In genomic region chr2:178546353-178546720, GRCm38 (mm10) we compare ENCODE assay signal across 21 mouse cellular contexts.
A peak's percentile ranks its signal among the peaks of the same experiment; 100 is the strongest.
DNase-seq lines count a peak whose midpoint lies in the region; ATAC-seq and TF ChIP-seq lines count a peak whose summit lies in the region.
"Had no signal": no experiment of that assay in that cellular context is flagged by ENCODE, and none has a peak within 500 bp of the region (broad histone marks: within the 10 kb centered on the region; RNA-seq: fewer than 3 reads in every experiment).

No protein-coding gene starts in this region.

- no peak for TF ChIP-seq CTCF in hindbrain, postnatal 0 days (IDR thresholded peaks at IDR 0.05; ENCODE audit: low read depth)
- no peak for TF ChIP-seq CTCF in spleen, adult 2 months (IDR thresholded peaks at IDR 0.05; ENCODE audit: extremely low read depth, insufficient read depth, insufficient read length, insufficient replicate concordance)
- TF ChIP-seq CTCF in CH12.LX (conservative IDR thresholded peaks at IDR 0.05 in 1 of 2, IDR thresholded peaks at IDR 0.05 in 1 of 2; ENCODE audit: low read depth in 2 of 2, low read length in 2 of 2): no peak
- no peak for TF ChIP-seq CTCF in small intestine, adult 2 months (IDR thresholded peaks at IDR 0.05; ENCODE audit: extremely low read depth, insufficient read length, insufficient replicate concordance, low read depth, low read length)

- no peak for TF ChIP-seq EP300 in CH12.LX (IDR thresholded peaks at IDR 0.05; ENCODE audit: low read length)

- H3K27me3 ChIP-seq in hindbrain, postnatal 0 days (ENCODE audit: insufficient read depth, low read length): no peaks in the 10 kb centered on the region
- H3K27me3 ChIP-seq in hindbrain, embryonic 13.5 days: no peaks in the 10 kb centered on the region
- H3K27me3 ChIP-seq in spleen, adult 2 months (ENCODE audit: control insufficient read depth, insufficient read depth, low read length): no peaks in the 10 kb centered on the region
- no peaks in the 10 kb centered on the region for H3K27me3 ChIP-seq in CH12.LX (replicated peaks)
- no peaks in the 10 kb centered on the region for H3K27me3 ChIP-seq in small intestine, adult 2 months (ENCODE audit: control insufficient read depth, insufficient read depth, low read length)
- H3K27me3 ChIP-seq: embryonic facial prominence, embryonic 13.5 days; forebrain, embryonic 12.5 days; forebrain, embryonic 15.5 days; heart, embryonic 12.5 days had no signal

- no peak for TF ChIP-seq RAD21 in CH12.LX (IDR thresholded peaks at IDR 0.05; ENCODE audit: low read depth, low read length)

- H3K4me3 ChIP-seq in hindbrain, postnatal 0 days (ENCODE audit: low read length): no peak overlapping the region
- no peak overlapping the region for H3K4me3 ChIP-seq in hindbrain, embryonic 13.5 days
- peak overlapping the region; percentile 31; the same call in 1 of the 2 replicates for H3K4me3 ChIP-seq in spleen, adult 2 months (ENCODE audit: extremely low read depth, insufficient read depth, insufficient read length)
- no peak overlapping the region for H3K4me3 ChIP-seq in CH12.LX (replicated peaks in 1 of 3; ENCODE audit: low read depth in 2 of 3, low read length in 2 of 3, poor library complexity in 1 of 3)
- no peak overlapping the region for H3K4me3 ChIP-seq in small intestine, adult 2 months (ENCODE audit: low read depth, low read length)
- H3K4me3 ChIP-seq: embryonic facial prominence, embryonic 10.5 days; embryonic facial prominence, embryonic 13.5 days; erythroblast, embryonic 14.5 days; forebrain, embryonic 12.5 days; forebrain, embryonic 15.5 days; heart, embryonic 12.5 days; heart, embryonic 15.5 days had no signal

- H3K4me1 ChIP-seq in hindbrain, postnatal 0 days (ENCODE audit: insufficient read depth, low read length): peaks cover 4% of the 10 kb centered on the region; the same call in 1 of the 2 replicates
- peaks cover 13% of the 10 kb centered on the region for H3K4me1 ChIP-seq in hindbrain, embryonic 13.5 days (replicated peaks)
- H3K4me1 ChIP-seq in spleen, adult 2 months (ENCODE audit: control insufficient read depth, insufficient read depth, insufficient read length): peaks cover 24% of the 10 kb centered on the region; the same call in 1 of the 2 replicates
- H3K4me1 ChIP-seq in CH12.LX (ENCODE audit: control insufficient read depth in 1 of 2, insufficient read depth in 2 of 2): peaks cover 14 to 44% of the 10 kb centered on the region in 2 experiments
- H3K4me1 ChIP-seq in small intestine, adult 2 months (ENCODE audit: control insufficient read depth, insufficient read depth, insufficient read length, low read length): no peaks in the 10 kb centered on the region
- H3K4me1 ChIP-seq: embryonic facial prominence, embryonic 10.5 days; heart, embryonic 12.5 days; heart, embryonic 15.5 days had no signal

- no peak overlapping the region for H3K9ac ChIP-seq in hindbrain, postnatal 0 days (replicated peaks; ENCODE audit: low read length)
- no peak overlapping the region for H3K9ac ChIP-seq in hindbrain, embryonic 13.5 days
- no peak overlapping the region for H3K9ac ChIP-seq in CH12.LX (ENCODE audit: insufficient read depth, low read depth)
- H3K9ac ChIP-seq: embryonic facial prominence, embryonic 13.5 days; forebrain, embryonic 12.5 days; forebrain, embryonic 15.5 days; heart, embryonic 12.5 days; heart, embryonic 15.5 days; hindbrain, embryonic 14.5 days had no signal

- no peak overlapping the region for H3K27ac ChIP-seq in hindbrain, postnatal 0 days
- H3K27ac ChIP-seq in hindbrain, embryonic 13.5 days: no peak overlapping the region
- H3K27ac ChIP-seq in spleen, adult 2 months (ENCODE audit: insufficient read depth, low read length): peak overlapping the region; percentile 89
- H3K27ac ChIP-seq in CH12.LX (ENCODE audit: insufficient read depth, low read depth): peak overlapping the region; percentile 7; the same call in 1 of the 2 replicates
- H3K27ac ChIP-seq in small intestine, adult 2 months (ENCODE audit: insufficient read depth, low read depth, low read length): peak overlapping the region; percentile 19; the same call in 1 of the 2 replicates
- H3K27ac ChIP-seq: embryonic facial prominence, embryonic 10.5 days; embryonic facial prominence, embryonic 13.5 days; forebrain, embryonic 12.5 days; forebrain, embryonic 15.5 days; heart, embryonic 15.5 days; hindbrain, embryonic 14.5 days had no signal

- no peaks in the 10 kb centered on the region for H3K36me3 ChIP-seq in hindbrain, postnatal 0 days (ENCODE audit: insufficient read depth, low read length)
- H3K36me3 ChIP-seq in hindbrain, embryonic 13.5 days: no peaks in the 10 kb centered on the region
- no peaks in the 10 kb centered on the region for H3K36me3 ChIP-seq in spleen, adult 2 months (ENCODE audit: control insufficient read depth, insufficient read depth, low read length)
- no peaks in the 10 kb centered on the region for H3K36me3 ChIP-seq in CH12.LX (replicated peaks in 1 of 2; ENCODE audit: control insufficient read depth in 1 of 2, insufficient read depth in 1 of 2, low read length in 1 of 2)
- H3K36me3 ChIP-seq in small intestine, adult 2 months (ENCODE audit: control insufficient read depth, insufficient read depth, low read length): no peaks in the 10 kb centered on the region
- H3K36me3 ChIP-seq: embryonic facial prominence, embryonic 10.5 days; embryonic facial prominence, embryonic 13.5 days; forebrain, embryonic 12.5 days; forebrain, embryonic 15.5 days; heart, embryonic 12.5 days; heart, embryonic 15.5 days had no signal

- 79% methylated on average over 3 of the region's 3 CpGs for WGBS in hindbrain, postnatal 0 days
- 95% methylated on average over 3 of the region's 3 CpGs for WGBS in hindbrain, embryonic 13.5 days
- 44% methylated on average over 3 of the region's 3 CpGs for WGBS in spleen, adult 2 months
- 75% methylated on average over 3 of the region's 3 CpGs for WGBS in small intestine, adult 2 months

- dilution Hi-C loops in CH12.LX (cut with MboI; ENCODE audit: extremely low pct_ligation_motif_present, extremely low pct_unique_long_range_greater_than_20kb, low sequenced_read_pairs): no loop called here

- H3K4me2 ChIP-seq in hindbrain, postnatal 0 days (ENCODE audit: low read depth, low read length): no peak overlapping the region
- no peak overlapping the region for H3K4me2 ChIP-seq in hindbrain, embryonic 13.5 days
- no peak overlapping the region for H3K4me2 ChIP-seq in CH12.LX (ENCODE audit: insufficient read depth, low read depth, poor library complexity, severe bottlenecking)
- H3K4me2 ChIP-seq: embryonic facial prominence, embryonic 13.5 days; forebrain, embryonic 12.5 days; forebrain, embryonic 15.5 days; heart, embryonic 12.5 days; heart, embryonic 15.5 days; hindbrain, embryonic 14.5 days had no signal

- in situ Hi-C loops in CH12.LX (cut with MboI; ENCODE audit: low pct_ligation_motif_present, low pct_unique_long_range_greater_than_20kb, low sequenced_read_pairs): no loop called here

- TF ChIP-seq POLR2A in spleen, adult 2 months (IDR thresholded peaks at IDR 0.05; ENCODE audit: low read depth, low read length): no peak
- TF ChIP-seq POLR2A in CH12.LX (IDR thresholded peaks at IDR 0.05; ENCODE audit: low read depth, low read length): no peak
- TF ChIP-seq POLR2A in small intestine, adult 2 months (IDR thresholded peaks at IDR 0.05; ENCODE audit: low read depth, low read length): no peak

- H3K9me3 ChIP-seq in hindbrain, postnatal 0 days (ENCODE audit: low read length): no peaks in the 10 kb centered on the region
- H3K9me3 ChIP-seq in hindbrain, embryonic 13.5 days: no peaks in the 10 kb centered on the region
- no peaks in the 10 kb centered on the region for H3K9me3 ChIP-seq in CH12.LX (replicated peaks; ENCODE audit: low read length)
- H3K9me3 ChIP-seq: embryonic facial prominence, embryonic 10.5 days; embryonic facial prominence, embryonic 13.5 days; forebrain, embryonic 12.5 days; forebrain, embryonic 15.5 days; heart, embryonic 12.5 days; heart, embryonic 15.5 days had no signal

- peak; percentile 5 for DNase-seq in hindbrain, postnatal 0 days (ENCODE audit: low spot score)
- peak; percentile 26 to 47 for DNase-seq in spleen, adult 2 months (ENCODE audit: low read depth in 1 of 2, low spot score in 2 of 2)
- DNase-seq in spleen, adult 12 weeks (ENCODE audit: low spot score): no peak
- no peak for DNase-seq in CH12.LX (ENCODE audit: extremely low read depth)
- no peak for DNase-seq in kidney, adult 11 months
- DNase-seq: adrenal gland, adult 2 months; adrenal gland, postnatal 14 days; gastrocnemius, postnatal 25 days; heart, adult 18-20 months; heart, postnatal 10 days; heart, postnatal 36 days had no signal

- no peaks in the 10 kb centered on the region for H3K79me2 ChIP-seq in CH12.LX (replicated peaks; ENCODE audit: control insufficient read depth, extremely low read depth, insufficient read depth, poor library complexity, severe bottlenecking)

- no peak for ATAC-seq in hindbrain, postnatal 0 days
- ATAC-seq in hindbrain, embryonic 13.5 days (ENCODE audit: low FRiP score): no peak
- ATAC-seq: forebrain, embryonic 15.5 days had no signal

TF ChIP-seq in CH12.LX, 34 proteins besides CTCF, POLR2A, EP300 and RAD21:
- TF ChIP-seq MXI1 (IDR thresholded peaks at IDR 0.05; ENCODE audit: low read depth, low read length) (peak; percentile 21; the same call in 1 of the 2 replicates), IRF4 (IDR thresholded peaks at IDR 0.05; ENCODE audit: low read depth, low read length) (no peak), GABPA (IDR thresholded peaks at IDR 0.05; ENCODE audit: insufficient replicate concordance, low read depth, low read length) (no peak), POLR2AphosphoS2 (IDR thresholded peaks at IDR 0.05; ENCODE audit: low read depth, low read length) (no peak)
TF ChIP-seq in CH12.LX: peak in this region for 1.

Comparison
In these comparisons a context has a peak if more than half of its experiments do, and no peak if none do; other contexts are left out.
1. DNase-seq: peak in hindbrain, postnatal 0 days (single experiment) and spleen, adult 2 months (2 of 2); none in spleen, adult 12 weeks (single experiment), CH12.LX (single experiment) and kidney, adult 11 months (single experiment).
2. H3K27ac ChIP-seq: peak in spleen, adult 2 months (single experiment), CH12.LX (single experiment) and small intestine, adult 2 months (single experiment); none in hindbrain, postnatal 0 days (single experiment) and hindbrain, embryonic 13.5 days (single experiment).